Mouse (Mus musculus): ENCODE data around the gene Dio1. TPM values are rescaled to one million over a fixed set of nuclear protein-coding genes. Genes with fewer than 3 reads are reported as not detected.
A peak's percentile ranks its signal among the peaks of the same experiment; 100 is the strongest.

Gene Dio1
- polyA plus RNA-seq, 1 experiment, result not detected

DNA sequence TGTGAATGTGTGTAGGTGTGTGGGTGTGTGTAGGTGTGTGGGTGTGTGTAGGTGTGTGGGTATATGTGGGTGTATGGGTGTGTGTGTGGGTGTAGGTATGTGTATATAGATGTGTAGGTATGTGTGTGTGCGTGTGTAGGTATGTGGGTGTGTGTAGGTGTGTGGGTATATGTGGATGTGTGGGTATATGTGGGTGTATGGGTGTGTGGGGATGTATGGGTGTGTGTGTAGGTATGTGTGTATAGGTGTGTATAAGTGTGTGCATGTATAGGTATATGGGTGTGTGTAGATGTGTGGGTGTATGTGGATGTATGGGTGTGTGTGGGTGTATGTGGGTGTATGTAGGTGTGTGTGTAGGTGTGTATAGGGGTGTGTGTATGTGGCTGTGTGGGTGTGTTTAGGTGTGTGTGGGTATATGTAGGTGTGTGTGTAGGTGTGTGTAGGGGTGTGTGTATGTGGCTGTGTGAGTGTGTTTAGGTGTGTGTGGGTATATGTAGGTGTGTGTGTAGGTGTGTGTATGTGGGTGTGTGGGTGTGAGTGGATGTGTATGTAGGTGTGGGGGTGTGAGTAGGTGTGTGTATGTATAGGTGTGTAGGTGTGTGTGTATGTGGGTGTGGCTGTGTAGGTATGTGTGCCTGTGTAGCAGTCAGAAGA lies 5.9 kb downstream of the Dio1 start:
- no peak for DNase-seq (ENCODE audit: low spot score)

DNA sequence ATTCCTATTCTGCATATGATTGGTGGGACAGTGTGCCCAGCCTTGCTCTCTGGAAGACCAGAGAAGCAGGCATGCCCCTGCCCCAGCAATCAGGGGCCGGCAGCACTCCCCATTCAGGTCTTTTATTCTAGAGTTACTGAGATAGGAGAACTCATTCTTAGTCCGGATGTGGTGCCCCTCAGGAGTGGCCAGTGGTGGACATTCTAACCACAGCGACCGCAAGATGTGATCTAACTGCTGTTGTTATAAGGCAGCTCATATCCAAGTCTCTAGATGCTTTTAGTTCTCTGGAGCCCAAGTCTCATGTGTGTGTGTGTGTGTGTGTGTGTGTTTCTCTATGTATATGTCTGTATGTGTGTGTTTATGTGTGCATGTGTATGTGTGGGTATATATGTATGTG lies 6.6 kb downstream of the Dio1 start:
- no peak for DNase-seq (ENCODE audit: low spot score)

DNA sequence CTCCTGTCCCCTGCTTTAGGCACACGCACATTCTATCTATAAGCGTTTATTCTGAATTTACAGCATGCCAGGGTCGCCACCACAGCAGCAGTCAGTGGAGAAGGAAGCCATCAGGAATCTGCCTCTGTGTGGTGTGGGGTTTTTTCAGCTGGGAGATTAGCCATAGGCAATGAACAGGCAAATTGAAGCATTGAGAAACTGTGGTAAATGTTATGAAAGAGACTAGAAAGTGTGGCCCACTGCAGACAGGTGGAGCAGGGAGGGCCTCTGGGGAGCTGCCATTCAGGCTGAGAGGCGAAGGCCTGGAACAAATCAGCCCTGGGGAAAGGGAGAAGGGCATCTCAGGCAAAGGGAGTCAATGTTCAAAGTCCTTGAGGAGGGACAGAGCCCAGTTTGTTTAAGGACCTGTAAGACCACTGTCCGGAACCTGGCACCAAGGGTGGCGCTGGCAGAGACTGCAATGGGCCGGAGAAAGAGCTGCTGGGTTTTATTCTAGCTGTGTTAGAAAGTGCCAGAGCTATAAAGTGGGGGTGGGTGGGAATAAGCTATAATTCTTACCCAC lies 7.1 kb downstream of the Dio1 start:
- no peak for DNase-seq (ENCODE audit: low spot score)

- no peak for DNase-seq (ENCODE audit: low spot score)
These were observed 8.8 kb downstream of the Dio1 start for GRCm38 (mm10) chr4:107298071-107298606.

DNA sequence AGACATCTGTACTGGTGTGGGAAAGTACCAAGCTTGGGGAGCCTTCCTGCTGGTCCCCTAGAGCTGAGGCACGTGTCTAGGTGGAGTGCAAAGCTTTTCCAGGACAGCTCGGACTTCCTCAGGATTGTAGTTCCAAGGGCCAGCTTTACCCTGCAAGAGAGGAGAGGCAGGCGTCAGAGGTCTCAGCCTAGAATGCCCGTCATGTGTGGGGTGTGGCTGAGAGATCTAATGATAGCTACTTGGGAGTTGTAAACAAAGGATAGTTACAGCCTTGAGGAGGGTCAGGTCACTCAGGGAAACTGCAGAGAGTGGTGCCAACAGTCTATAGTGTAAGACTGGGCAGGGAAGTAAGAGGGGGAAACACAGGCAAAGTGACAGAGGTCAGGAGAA lies 14.7 kb downstream of the Dio1 start:
- DNase-seq (ENCODE audit: low spot score), result no peak

DNA sequence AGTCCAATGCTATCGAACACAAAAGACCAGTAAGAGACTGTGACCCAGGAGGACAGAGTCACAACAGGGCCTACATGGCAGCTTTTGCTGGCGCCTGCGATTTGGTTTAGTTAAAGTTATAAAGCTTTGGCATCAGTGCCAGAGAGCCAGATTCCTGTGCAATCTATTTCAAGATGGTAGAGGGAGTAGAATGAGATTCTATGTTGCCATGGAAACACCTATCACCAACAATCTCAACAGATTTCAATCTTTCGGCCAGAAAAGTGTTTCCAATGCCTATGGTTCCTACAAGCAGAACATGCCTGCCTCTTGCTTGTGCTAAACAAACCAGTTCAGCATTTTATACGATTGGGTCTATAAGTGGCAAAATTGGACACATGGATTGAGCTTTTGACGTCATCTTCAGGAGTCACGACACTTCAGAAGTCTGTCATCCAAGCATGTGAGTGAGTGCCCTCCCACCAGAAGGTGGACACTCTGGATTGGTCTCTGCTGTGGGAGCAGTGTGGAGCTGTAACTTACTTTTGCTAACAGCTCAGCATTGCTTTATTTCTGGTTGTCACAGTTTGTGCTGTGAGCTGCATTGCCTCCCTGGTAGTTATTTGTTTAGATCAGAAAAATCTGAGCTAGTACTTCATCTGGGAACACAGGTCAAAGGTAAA lies 15.2 kb downstream of the Dio1 start:
- no peak for DNase-seq (ENCODE audit: low spot score)

DNA sequence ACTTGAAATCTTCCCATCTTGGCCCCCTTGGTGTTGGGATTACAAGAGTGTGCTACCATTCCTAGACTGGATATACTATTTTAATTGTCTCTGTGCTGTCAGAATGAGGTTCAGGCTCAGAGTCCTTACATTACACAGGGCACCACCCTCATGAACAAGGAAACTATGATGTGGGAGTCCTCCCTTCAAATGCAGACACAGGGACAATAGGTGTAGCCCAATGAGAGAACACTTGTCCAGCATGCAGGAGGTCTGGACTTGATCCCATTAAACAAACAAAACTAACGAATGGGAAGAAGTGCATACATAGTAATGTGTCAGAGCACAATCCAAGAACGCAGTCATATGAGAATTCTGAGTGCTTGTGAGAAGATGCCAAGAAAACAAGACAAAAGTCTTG lies 19.5 kb downstream of the Dio1 start:
- no peak for DNase-seq (ENCODE audit: low spot score)

DNA sequence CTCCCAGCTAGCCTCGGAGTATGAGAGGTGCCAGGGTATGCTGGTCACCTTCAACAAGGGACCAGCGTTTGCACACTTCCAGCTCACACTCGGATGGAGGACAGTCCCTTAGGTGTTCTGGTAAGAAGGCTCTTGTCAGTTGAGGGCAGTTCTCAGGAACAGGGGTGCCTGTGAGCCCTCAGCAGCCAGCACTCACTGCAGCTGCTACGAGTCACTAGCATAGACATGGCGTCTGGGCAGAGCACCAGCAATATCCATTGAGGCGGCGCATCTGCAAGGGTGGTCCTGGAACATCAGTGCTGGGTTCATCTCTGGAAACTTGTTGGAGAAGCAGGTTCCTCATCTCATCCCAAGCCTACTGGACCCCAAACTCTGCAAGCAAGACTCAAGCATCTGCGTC lies 20.6 kb downstream of the Dio1 start:
- DNase-seq (ENCODE audit: low spot score), result no peak

DNA sequence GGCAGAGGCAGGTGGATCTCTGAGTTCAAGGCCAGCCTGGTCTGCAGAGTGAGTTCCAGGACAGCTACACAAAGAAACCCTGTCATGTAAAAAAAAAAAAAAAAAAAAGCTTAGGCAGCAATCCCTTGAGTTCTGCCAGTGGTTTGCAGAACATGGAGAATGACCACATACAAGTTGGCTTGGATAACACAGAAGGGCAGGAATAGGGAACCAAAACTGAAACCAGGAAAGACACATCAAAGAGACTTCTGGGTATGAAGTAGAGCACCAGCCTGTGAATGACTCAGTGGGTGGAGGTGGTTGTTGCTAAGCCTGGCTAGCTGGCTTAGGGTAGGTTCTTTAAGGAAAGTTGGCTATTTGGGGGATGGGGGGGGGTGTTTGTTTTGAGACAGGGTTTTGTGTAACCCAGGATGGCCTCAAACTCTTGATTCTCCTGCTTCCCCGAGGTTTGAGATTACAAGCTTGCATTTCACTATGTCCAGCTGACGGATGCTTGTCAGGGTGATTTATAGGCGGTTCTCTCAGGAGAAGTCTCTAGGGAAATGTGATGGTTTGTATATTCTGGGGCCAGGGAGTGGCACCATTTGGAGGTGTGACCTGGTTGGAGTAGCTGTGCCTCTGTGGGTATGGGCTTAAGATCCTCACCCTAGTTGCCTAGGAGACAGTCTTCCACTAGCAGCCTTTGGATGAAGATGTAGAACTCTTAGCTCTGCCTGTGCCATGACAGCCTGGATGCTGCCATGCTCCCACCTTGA lies 21.3 kb downstream of the Dio1 start:
- DNase-seq (ENCODE audit: low spot score), result no peak

GRCm38 (mm10) chr4:107280843-107281475 lies 26.0 kb downstream of the Dio1 start:
- DNase-seq (ENCODE audit: low spot score), result no peak

GRCm38 (mm10) chr4:107278188-107278707 lies 28.7 kb downstream of the Dio1 start:
- DNase-seq (ENCODE audit: low spot score), result no peak

DNA sequence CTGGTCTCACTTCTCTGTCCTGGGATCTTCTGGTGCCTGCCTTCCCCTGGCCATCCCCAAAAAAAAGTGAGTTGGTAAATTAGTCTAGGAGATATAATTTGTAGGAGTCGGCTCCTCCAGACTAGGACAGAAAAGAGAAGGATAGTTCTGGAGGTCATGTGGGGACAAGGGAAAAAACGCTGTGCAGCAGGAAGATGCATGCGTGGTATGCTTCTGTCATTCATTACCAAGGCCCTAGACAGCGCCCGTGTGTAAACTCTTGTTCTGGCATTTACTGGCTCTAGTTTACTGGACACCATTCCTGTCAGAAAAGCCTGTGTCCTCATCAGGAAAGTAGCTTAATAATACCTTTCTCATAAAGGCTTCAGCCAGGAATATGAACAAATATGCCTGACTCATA lies 32.5 kb downstream of the Dio1 start:
- no peak for DNase-seq (ENCODE audit: low spot score)

GRCm38 (mm10) chr4:107273683-107274082 lies 33.3 kb downstream of the Dio1 start:
- DNase-seq (ENCODE audit: low spot score), result no peak

DNA sequence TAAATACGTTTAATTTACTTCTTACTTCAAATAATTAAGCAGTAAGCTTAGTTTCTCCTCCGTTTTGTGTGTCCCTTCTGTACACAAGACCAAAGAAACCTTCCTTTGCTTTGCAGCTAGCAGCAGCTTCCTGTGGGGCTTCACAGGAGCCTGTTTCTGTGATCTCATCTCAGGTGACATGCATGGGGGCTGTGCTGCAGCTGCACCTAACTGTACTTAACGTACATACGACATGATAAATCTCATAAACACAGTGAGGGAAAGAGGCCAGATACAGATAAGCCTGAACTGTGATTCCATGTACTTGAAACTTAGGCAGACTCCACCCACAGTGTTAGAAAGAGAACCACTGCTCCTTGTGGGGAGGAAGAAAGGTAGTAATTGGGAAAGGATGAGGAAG lies 47.0 kb downstream of the Dio1 start:
- no peak for DNase-seq (ENCODE audit: low spot score)

- DNase-seq (ENCODE audit: low spot score), result no peak
These were observed 52.6 kb downstream of the Dio1 start for GRCm38 (mm10) chr4:107254414-107254813.

DNA sequence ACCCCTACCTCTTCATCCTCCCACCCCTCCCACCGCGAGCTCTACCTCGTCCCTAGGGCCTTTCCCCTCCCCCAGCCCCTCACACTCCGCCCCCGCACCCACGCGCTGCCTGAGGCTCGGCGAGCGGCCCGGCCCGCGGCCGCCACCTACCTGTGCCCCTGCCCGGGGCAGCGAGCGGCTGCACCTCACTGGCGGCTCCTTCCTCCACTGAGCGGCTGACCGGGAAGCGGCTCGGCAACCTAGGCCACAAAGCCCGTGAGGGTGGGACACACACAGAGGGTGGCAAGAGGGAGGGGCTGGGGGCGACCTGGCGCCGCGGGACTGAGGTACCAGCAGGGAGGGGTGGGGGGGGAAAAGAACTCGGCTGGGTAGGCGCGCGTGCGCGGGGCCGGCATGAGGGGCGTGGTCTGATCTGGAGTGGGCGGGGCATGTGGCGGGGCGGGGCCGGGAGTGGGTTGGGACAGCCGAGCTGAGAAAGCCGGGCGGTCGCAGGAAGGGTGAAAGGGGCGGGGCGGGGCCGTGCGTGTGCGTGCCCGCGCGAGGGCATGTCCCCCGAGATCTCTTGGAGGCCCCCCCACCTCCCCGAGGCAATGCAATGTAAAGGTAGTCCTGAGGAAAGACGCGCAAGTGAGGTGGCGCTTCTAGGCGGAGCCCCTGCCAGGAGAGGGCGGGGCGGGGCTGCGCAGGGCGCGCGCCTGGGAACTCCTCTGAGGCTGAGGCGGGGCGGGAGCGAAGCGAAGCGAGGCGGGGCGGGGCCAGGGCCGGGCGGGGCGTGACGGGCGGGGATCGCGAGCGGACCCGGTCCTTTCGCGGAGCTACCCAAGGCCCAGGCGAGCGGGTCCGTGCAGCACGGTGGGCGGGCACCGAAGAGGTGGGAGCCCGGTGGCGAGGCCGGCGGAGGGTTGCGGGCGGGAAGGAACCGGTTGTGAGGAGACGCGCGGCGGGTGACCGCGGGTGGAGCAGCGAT lies 53.6 kb downstream of the Dio1 start, which contains the start of the genes Lrrc42 and Hspb11:
Gene Lrrc42 (minus strand): TSS at position 408 of the 967 bp plus-strand sequence.
Gene Hspb11 (plus strand): TSS at position 469 of the 967 bp plus-strand sequence.
- peak; percentile 86 for DNase-seq (ENCODE audit: low spot score)

- DNase-seq (ENCODE audit: low spot score), result no peak
These were observed 54.4 kb downstream of the Dio1 start for GRCm38 (mm10) chr4:107252522-107252921.

DNA sequence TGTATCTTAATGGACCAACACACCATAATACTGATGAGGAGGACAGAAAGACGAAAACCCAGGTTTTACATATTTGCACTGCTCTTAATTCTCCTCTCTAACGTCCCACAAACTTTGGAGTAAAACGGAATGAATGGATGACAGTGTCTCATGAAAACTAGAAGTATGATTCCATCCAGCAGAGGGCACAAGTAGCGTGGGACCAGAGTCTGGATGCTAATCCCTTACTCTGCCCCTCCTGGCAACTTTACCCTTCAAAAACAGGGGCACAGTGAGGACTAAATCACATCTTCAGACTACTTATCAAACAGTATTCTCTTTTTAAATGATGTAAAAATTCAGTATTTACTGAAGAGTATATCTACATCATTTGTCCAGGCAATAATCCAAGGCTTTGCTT lies 56.5 kb downstream of the Dio1 start:
- DNase-seq (ENCODE audit: low spot score), result no peak

DNA sequence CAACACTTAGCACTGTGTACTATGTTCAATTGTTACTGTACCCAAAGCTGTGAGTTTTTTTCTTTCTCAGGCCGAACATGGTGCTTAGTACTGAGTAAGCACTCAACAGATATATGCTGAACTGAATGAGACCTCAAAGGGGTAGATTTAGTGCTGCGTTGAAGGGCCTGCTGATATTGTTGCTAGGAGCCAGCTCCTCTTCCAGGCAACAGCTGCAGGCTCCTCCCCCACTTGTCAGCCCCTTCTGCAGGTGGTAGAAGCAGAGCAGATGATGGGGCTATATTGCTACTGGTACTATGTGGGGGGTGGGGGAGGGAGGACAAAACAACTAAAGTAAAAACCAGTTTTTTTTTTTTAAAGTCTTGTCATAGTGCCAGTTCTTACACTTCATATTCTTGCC lies 57.5 kb downstream of the Dio1 start:
- no peak for DNase-seq (ENCODE audit: low spot score)

GRCm38 (mm10) chr4:107248061-107248460 lies 58.9 kb downstream of the Dio1 start:
- DNase-seq (ENCODE audit: low spot score), result no peak
